Mouse (Mus musculus): ENCODE data around the gene Ncln.

Gene Ncln

DNA sequence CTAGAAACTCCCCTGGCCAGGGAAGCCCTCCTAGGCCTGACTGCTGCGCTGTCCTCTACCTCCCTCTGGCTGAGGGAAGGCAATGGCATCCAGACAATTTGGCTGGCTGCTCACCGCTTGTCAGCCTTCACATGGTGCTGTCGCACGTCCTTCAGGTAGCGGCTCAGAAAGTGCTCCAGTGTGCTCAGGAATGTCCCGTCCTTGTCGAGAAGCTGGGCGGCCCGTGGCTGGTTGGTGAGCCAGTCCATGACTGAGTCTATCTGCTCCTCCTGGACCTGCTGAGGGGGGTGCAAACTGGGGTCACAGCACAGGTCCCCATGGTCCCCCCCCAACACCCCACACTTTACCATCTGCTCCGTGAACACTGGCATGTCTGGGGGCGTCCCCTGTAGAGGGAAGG, 8.1 kb downstream of the Ncln start:
- no peak for DNase-seq

DNA sequence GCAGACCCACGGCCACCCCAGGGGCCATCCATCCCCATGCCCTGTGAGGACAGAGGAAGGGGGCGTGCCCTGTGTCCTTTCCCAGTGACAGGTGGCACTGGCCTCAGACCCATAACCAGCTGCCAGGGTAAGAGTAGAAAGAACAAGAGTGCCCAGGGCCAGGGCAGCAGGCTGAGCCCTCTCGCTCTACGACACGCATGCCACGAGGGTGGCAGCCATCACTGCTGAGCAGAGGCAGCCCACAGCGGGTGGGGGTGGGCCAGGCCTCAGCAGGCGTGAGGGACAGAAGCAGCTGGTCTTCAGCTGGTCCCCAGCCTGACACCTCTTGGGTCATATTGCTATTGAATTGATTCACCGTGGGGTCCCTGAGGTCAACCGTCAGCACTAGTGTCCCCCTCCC, 9.7 kb downstream of the Ncln start:
- DNase-seq = no peak

DNA sequence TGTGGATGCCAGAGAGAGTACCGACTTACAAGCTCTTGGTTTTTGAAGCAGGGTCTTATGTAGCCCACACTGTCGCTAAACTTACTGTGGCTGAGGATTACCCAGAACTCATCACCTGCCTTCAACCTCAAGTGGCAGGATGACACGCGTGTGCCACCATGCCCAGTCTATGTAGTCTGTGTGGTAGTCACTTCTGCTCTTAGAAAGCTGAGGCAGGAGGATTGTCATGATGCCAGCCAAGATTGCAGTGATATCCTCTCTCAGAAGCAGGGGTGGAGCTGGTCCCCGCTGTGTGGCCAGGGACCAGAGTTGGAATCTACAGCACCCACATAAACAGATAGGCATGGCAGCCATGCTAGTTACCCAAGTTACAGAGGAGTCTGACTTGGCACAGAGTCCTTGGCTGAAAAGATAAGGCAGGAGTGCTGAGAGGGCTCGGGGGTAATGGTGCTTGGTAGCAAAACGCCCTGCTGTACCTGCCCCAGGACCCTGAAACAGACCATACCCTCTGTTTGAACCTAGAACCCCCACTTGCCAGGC, 10.6 kb downstream of the Ncln start:
- no peak for DNase-seq

DNA sequence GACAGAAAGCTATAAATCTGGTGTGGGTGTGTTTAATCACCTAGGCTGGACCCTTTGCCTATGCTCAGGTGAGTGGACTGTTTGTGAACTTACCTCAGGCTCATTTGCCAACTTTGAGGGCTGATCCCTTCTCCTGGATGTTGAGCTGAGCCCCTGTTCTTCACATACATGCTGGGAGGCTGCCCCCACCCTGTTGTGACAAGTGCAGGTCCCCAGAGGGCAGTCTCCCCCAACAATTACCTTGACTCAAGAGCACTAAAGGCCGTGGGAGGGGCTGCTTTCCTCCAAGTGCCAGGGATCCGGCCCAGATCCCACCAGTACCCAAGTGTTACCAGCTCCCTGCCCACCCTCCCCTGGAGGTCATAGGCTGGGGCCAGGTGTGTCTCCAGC, 11.1 kb downstream of the Ncln start:
- DNase-seq = no peak

DNA sequence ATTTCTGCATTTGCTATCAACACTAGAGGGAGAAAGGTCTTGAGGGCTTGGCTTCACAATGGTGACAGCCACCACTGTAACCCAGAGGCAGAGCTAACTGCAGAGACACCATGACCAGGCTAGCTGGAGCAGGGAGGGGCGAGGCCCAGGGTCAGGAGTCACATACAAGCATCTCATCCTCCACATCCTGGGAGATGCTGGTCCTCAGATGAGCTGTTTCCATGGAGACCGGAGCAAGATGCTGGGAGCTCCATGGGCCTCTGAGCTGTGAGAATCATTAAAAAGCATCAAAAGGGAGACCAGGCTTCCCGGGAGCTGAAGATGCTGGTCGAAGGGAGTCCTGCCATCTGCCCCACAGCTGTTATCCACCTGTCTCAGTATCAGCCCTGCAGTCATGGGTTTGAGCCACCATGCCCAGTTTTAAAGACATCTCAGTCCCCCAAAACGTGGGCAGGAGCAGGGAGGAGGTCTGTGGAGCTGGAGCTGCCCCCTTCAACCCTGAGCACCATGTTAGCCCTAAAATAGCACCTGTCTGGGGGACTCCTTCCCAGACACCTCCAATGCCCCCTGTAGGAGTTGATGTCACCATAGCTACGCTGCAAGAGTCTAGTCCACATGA, 11.6 kb downstream of the Ncln start:
- no peak for DNase-seq

DNA sequence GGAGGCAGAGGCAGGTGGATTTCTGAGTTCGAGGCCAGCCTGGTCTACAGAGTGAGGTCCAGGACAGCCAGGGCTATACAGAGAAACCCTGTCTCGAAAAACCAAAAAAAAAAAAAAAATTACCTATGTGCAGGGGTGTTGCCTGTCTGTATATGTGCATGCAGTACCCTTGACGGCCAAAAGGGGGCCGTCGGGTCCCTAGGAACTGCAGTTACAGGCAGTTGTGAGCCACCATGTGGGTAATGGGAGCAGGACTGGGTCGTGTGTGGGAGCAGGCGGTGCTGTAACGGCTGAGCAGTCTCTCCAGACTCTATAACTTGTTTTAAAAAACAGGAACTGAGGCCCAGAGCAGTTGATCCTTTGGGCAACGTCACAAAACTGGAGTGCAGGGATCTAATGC, 12.2 kb downstream of the Ncln start:
- DNase-seq = peak; percentile 73 to 79

DNA sequence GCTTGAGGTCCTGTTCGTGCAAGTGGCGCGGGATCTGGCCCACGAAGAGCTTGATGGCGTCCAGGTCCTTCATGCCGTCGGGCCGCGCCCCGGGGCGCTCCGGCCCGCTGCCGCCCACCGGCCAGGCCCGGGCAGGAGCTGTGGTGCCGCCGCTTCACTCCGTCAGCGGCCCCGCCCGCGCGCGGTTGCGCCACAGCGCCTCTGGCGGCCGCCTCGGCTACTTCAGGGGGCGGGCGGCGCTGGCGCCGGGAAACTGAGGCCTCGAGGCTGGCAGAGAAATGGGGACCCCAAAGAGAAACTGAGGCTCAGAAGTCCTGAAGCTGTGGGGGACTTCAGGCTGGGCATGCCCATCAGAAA, 13.7 kb downstream of the Ncln start, which contains the start of gene Celf5:
TSS of gene Celf5 (minus strand) at position 177 of the 357 bp plus-strand sequence.
- peak; percentile 85 to 88 for DNase-seq

DNA sequence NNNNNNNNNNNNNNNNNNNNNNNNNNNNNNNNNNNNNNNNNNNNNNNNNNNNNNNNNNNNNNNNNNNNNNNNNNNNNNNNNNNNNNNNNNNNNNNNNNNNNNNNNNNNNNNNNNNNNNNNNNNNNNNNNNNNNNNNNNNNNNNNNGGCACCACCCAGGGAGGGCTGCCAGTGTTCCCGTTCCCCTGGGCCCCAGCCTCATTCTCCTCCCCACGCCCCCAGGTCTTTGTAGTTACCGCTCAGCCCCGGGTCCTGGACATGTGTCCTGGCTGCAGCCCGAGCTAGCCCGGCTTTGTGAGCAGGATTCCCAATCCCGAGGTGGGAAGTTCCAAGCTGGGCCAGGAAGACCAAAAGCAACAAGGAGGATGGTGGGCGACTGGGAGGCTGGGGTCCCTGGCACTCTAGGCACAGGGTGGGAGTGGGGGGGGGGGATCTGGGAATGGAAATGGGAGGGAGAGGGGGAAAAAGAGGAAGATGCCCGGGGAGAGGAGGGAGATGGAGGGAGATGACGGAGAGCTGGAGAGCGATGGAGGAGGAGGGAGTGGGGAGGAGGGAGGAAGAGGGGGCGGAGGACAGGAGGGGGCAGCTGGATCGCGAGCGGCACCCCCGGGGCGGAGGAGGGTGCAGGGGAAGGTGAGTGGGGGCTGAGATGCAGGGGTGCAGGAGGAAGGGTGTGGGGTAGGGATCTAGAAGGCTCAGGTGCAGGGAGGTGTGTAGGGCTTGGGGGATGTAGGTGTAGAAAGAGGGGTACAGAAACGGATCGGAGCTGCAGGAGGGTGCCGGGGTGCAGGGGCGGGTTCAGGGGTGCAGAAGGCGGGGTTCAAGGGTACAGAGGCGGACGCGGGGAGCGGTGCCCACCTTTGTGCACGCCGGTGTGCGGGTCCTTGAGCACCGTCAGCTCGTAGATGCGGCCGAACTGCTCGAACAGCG, 14.3 kb downstream of the Ncln start:
- DNase-seq = peak; percentile 64 to 67

DNA sequence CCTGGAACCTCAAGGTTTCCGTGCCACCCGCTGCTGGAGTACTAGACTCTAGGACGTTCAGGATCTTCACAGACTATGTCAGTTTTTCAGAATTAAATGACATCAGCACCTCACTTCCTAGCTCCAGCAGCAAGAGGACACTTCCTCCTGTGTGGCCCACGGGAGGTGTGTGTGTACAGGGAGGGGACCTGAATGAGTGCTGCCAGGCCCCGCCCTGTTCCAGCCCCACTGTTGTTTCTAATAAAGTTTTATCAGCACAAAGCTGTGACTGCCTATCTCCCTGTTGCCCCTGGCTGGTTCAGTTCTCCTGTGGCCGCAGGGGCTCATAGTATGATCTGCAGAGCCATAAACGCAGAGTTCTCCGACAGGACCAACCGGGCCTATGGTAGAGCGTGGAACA, 21.7 kb downstream of the Ncln start:
- DNase-seq = no peak

DNA sequence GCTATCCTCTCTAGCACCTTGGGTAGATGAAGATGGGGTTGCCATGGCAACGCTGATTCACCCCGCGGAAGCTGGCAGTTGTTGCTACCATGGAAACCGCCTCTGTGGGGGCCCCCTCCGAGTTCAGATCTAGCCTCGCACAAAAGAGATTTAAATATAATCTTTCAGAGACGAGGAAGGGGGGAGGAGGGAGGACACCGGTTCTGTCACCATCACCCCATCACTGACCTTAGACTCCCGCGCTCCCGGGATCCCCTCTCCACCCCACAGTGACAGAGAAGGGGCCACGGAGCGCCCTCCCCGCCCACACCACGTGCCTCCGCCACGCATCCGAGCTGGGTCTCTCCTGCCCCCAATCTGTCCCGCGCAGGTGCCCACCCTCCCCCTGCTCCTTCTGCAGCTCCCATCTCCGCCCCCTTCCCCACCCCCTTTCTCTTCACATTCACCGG, 23.2 kb downstream of the Ncln start:
- DNase-seq = peak; percentile 90

DNA sequence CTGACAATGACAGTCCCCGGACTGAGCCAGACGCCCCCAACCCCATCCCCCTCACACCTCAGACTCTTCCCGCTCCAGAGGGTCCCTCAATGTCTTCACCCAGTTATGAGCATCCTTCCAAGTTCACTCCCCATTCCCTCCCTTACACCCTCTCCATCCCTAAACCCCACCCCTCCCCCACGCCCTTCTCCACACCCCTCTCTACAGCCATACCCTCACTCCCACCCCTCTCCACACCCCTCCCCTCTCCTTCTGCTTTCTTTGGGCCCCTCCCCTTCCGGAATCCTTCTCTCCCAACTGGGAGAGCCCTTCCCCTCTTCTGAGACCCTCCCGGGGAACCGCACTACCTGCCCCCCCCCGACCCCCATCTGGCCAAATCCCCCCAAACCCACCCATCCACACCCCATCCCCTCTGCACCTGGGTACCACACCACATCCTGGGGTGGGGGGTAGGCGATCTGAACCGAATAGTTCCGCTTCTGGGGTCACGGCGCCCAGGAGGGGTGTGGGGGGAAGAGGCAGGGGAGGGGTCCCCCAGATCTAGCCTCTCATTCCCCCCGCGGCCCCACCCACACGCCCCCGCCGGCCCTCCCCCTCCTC, 23.7 kb downstream of the Ncln start:
- DNase-seq = peak in 1 of 2 experiments; percentile 52

DNA sequence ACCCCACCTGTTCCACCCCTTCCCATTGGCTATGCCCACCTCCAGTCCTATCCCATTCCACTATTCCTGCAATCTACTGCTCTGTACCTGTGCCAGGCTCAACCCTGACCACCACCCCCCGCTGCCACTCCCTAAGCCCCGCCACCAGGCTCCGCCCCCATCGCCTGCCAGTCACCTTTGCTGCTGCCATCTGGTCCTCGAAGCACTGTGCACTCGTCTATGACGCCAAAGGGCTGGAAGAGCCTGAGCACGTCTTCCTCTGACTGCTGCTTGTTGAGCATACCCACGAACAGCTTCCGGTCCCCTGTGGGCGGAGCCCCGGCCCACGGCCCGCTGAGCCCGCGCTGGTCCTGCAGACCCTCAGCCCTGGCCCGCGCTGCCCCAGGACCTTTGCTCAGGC, 25.7 kb downstream of the Ncln start:
- peak; percentile 67 to 71 for DNase-seq

DNA sequence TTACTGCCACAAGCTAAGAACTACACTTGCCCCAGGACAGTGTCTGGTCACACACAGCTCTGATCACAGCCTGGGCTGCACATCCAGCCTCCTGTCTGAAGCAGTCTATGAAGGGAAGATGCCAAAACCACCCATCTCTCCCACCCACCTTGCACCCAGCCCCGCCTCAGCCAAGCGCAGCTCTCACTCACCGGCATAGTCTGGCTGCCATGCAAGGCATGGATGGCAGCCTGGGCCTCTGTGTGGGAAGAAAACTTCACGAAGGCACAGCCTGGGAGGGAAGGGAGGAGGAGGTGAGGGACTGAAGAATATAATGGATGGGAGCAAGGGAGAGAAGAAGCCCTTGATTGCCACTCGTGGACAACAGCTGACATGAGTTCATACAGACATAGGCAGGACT, 26.9 kb downstream of the Ncln start:
- DNase-seq = no peak

DNA sequence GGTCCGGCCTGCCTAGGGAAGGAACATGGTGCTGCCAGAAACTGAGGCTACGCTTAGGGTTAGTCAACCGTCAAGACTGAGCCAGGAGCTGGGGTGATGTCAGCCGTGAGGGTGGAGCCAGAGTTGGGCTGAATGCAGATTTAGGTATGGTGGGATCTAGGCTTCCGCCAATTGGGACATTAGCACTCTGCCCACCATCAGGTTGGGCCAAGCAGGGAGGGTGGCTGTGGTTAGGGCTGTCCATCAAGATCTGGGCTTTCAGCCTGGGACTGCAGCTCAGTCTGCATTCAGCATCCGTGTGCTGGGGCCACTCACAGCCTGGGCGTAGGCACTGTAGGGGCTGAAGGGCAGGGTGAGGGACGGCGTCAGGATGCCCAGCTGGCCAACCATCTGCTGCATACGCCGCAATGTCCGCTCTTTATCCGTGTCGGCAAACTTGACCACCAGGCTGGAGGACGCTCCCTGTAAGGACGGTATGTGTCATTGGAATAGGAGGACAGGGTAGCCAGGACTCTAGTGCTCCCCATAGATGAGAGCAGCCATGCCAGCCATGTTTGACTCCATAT, 28.4 kb downstream of the Ncln start:
- peak in 1 of 2 experiments; percentile 37 for DNase-seq

DNA sequence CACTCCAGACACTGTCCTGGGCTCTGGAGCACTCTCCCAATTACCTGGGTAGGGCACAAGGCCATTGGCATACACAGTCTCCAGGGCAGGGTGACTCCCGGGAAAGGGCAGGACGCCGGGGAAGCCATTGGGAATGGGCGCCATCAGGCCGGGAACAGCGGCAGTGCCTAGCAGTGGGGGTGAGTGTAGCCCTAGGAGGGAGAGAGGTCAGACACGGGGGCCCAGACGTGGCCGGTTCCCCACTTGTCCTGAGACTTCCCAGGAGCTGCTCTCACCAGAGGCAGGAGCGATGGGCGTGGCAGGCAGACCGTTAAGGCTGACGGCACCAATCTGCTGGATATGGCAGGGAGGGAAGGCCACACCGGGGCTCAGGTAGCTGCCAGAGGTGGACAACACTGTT, 29.3 kb downstream of the Ncln start:
- peak in 1 of 2 experiments; percentile 12 for DNase-seq

DNA sequence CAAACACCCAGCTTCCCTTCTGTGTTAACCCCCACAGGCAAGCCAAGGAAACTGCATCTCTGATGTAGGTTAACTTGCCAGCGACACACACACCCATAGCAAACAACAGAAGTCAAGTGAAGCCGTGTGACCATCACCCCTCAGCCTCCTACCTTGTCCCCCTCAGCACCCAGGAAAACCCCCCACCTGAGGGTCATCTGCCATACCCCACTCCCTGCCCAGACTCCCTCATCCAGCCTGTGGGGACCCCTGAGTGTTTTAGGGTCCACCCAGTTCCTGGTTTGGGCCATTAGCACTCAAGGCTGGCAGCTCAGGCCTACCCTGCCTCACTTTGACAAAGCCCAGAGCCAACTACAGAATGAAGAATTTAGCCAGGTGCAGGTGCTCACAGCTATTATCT, 30.1 kb downstream of the Ncln start:
- DNase-seq = no peak

DNA sequence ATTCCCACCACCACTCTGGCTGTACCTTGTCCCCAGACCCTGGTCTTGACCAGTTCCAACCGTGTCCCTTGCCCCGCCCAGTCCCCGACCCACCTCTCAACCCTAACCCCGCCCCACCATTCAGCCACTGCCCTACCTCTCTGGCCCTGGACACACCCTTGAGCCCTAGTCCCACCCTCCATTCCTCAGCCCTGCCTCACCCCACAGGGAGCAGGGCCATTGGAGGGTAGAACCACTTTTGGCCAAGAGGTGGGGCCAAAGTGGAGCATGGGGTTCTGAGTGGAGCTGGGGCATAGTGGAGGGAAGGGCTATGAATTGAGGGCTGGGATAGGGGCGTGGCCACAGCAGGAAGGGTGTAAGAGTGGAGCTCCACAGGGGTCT, 30.9 kb downstream of the Ncln start:
- DNase-seq = peak in 1 of 2 experiments; percentile 23

DNA sequence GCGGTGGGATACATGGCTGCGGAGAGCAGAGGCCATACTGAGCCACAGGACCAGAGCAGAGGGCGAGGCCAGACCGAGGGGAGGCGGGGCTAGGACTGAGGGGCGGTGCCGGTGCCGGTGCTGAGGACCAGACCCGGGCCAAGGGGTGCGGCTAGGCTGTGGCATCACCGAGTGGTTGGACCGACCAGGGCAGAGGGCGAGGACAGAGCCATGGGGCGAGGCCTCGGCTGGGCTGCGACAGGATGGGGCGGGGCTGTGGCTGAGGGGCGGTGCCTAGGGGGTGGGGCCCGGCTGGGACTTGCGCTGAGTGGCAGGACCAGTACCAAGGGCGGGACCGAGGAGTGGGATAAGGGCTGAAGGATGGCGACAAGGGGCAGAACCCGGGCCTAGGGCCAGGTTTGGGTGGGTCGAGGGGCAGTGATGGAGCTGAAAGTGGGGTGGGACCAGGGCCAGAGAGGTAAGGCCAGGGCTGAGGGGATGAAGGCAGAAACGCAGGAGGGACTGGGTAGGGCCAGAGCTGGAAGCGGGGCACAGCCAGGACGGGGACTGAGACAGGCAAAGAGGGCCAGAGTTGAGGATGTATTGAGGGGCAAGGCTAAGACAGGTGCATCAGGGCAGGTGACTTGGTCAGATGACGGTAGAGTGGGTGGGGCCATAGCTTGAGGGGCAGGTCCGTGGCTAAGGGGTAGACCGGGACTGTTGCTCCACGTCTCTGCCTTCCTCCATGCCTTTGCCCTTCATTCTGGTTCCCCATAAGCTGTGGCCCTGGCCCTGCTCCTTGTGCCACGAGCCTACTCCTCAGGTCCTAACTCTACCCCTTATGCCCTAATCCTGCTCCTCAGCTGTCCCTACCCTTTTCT, 31.6 kb downstream of the Ncln start:
- peak; percentile 75 to 79 for DNase-seq

DNA sequence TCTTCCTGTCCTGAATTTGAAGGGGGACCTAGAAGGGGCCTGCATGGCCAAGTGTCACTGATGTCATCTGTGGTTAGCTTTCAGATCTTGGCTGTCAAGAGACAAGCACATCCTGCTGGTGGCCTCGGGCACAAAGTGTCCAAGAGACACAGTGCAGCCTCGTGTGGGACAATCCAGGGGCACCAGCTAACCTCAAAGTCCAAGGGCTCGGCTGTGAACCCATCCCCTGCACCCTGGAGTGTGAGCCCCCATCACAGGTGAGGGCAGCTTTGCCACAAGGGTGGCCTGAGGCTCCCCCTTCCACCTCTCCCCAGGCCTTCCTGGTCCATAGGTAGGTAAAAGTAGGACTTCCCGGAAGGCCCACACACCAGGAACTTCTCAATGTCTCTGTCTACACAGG, 32.7 kb downstream of the Ncln start:
- peak in 1 of 2 experiments; percentile 6 for DNase-seq

DNA sequence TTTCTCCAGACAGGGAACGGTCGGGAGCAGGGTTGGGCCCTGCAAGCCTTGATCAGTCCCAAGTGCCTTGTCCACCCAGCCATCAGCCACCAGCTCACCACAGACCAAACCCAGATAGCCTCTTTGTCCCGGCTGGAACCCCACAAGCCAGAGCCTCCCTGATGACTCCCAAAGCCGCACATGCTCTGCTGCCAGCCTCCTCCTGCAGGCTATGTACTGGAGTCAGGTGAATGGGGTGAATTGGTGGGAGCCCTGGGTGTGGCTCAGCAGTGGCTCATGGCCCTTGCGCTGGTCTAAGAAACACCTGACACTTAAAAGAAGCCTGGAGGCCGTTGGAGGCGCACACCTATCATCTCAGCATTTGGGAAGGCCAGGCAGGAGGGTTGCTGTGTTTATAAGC, 33.3 kb downstream of the Ncln start:
- DNase-seq = peak in 1 of 2 experiments; percentile 17

DNA sequence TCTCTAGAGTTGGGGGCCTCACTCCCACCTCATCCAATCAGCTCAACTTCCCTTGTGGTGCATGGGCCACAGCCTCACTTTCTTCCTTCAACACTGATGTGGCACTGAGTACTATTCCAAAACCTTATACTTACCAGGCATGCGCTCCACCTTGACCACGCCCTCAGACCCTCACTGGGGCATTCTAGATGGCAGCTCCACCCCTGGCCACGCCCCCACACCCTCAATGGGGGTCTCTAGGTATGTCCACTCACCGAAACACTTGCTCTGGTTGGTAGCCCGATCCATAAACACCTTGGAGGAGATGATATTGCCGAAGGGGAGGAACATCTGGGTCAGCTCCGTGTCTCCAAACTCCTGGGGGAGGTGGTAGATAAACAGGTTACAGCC, 33.8 kb downstream of the Ncln start:
- DNase-seq = peak; percentile 36 to 45

Measured in cerebellum, postnatal 10 days (tissue).